Mouse (Mus musculus): ENCODE results near the gene Ninj2. TPM values are rescaled to one million over a fixed set of nuclear protein-coding genes. Genes with fewer than 3 reads are reported as not detected.

Ninj2 gene
- polyA plus RNA-seq, 1 experiment from 2014 or later = not detected

DNA sequence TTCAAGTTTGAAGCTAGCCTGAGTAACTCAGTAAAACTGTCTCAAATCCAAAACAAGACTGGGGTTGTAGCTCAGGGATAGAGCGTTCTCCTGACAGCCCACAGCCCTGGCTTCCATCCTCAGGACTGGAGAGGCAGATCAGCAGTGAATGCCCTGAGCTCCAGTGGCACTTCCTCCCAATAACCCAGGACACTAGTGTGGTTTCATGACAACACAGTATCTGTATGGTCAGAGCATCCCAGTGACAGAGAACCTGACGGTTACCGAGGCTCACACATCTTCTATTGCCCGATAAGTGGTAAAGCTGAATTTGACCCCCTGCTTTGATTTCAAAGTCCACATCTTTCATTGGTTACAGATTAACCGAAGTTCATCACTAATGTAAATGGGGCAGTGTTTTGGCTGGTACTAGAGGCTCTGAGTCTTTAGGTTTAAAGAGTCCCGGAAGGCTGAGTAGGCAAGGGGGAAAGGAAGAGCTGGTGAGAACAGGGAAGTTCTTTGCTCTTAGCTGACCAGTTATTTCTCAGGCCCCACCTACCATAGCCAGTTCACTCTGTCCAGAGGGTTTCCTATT, 81.0 kb downstream of the Ninj2 start:
- Histone ChIP-seq H3K9me3 (no peaks in the 10 kb centered on the region), H3K9ac (no peak overlapping the region), H3K27me3 (no peaks in the 10 kb centered on the region), H3K27ac (no peak overlapping the region), H3K4me2 (no peak overlapping the region), H3K4me1 (replicated peaks) (no peaks in the 10 kb centered on the region), H3K4me3 (no peak overlapping the region), H3K36me3 (no peaks in the 10 kb centered on the region)
- no peak for ATAC-seq (ENCODE audit: low FRiP score)
- 71% methylated on average over 6 of the region's 6 CpGs for WGBS

DNA sequence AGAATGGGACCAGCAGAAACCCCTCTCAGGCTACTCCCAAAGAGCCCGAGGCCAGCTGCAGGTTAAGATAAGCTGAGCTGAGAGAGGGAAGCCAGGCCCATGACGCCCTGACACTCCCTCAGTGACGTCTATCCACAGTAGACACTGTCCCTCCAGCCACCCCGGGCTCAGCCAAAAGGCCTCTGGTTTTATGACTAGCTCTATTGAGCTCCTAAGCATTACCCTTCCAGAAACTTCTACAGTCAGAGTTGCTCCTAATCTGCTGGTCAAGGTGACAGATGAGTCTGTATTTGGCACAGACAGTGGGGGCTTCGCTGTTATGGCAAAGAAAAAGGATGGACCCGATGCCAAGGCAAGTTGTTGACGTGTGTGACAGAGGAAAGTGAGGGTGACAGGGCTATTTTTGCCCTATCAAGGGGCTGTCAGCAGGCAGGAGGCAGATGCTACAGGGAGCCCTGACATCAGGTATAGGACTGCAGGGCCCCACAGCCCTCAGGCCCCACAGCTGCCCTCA, 81.5 kb downstream of the Ninj2 start:
- ATAC-seq (ENCODE audit: low FRiP score) = no peak

DNA sequence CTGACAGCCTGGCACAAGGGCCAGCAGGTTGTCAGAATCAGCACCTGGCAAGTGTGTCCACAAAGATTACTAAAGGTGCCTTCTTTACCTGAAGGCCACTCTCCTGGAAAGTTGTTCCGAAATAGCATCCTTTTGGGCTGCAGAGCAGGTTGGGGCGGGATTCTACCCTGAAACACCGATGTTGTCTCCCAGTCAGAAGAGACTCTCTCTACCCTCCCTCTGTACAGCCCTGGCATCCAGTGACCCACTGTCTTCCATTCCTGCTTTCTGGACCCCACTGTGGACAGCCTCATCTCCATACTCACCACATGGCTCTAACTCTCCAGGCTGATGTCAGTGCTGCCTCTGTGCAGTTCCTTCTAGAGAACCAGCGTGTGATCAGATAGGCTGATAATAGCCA, 82.5 kb downstream of the Ninj2 start:
- no peak for ATAC-seq (ENCODE audit: low FRiP score)
- Histone ChIP-seq H3K36me3 (no peaks in the 10 kb centered on the region), H3K9ac (no peak overlapping the region), H3K4me3 (no peak overlapping the region), H3K27ac (no peak overlapping the region), H3K4me2 (no peak overlapping the region), H3K27me3 (no peaks in the 10 kb centered on the region), H3K4me1 (replicated peaks) (no peaks in the 10 kb centered on the region), H3K9me3 (no peaks in the 10 kb centered on the region)
- WGBS = 96% methylated on average over 4 of the region's 4 CpGs

More for the DNA sequence above, 81.5 kb downstream of the Ninj2 start:
- no peaks in the 10 kb centered on the region for H3K9me3 ChIP-seq
- no peaks in the 10 kb centered on the region for H3K36me3 ChIP-seq
- H3K27me3 ChIP-seq = no peaks in the 10 kb centered on the region
- H3K4me3 ChIP-seq = no peak overlapping the region
- no peak overlapping the region for H3K9ac ChIP-seq
- H3K4me2 ChIP-seq = no peak overlapping the region
- H3K27ac ChIP-seq = no peak overlapping the region
- H3K4me1 ChIP-seq (replicated peaks) = no peaks in the 10 kb centered on the region
- WGBS = 77% methylated on average over 7 of the region's 7 CpGs

DNA sequence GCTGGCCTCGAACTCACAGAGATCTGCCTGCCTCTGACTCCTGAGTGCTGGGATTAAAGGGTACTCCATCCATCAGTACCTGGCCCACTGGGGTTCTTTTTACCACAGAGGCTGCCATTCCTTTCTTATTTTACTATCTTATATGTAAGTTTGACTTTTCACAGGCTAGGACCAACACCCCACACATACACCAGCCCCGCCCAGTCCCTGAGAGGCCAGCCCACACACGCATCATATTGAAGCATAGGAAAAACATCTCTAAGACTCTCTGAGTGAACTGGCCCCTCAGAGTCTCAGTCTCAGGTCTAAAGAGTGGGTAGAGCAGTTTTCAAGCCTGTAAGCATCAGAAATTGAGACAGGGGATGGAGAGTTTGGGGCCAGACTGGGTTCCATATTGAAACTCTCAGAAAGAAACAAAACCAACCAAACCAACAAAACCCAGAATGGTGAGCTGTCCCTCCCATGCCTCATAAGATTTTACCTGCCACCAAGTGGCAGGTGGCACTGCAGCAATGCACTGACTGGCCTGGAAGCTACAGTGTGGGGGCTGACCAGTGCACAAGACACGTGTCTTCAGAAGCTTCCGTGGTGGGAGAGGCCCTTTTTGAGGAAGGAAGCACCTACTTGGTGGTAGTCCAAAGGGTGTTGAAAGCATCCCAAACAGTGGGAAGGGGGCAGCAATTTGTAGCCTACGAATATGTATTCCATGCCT, 86.0 kb downstream of the Ninj2 start:
- Histone ChIP-seq H3K4me3 (no peak overlapping the region), H3K4me2 (no peak overlapping the region), H3K9ac (no peak overlapping the region), H3K27me3 (no peaks in the 10 kb centered on the region), H3K36me3 (no peaks in the 10 kb centered on the region), H3K4me1 (replicated peaks) (no peaks in the 10 kb centered on the region), H3K9me3 (no peaks in the 10 kb centered on the region), H3K27ac (no peak overlapping the region)
- ATAC-seq (ENCODE audit: low FRiP score) = no peak
- WGBS = 89% methylated on average over 6 of the region's 6 CpGs

DNA sequence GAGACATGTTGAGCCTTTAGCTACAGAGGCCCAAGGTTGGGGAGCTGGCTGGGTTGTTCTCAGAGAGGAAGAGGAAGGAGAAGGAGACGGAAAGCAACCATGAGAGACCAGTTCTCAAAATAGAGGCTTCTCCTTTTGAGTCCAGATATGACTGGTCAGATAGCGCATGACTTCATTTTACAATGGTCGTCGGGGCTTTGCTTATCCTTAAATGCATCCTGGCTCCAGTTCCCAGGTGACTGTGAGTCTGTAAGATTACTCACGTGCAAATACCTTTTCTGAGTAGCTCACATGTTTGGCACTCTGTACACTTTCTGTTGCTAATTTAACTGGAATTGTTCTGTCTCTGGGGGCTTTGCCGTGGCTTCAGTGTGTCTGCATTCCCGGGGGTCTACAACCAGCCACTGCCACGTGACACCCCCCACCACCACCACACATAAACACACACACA, 86.6 kb downstream of the Ninj2 start:
- no peak overlapping the region for H3K9ac ChIP-seq
- no peak overlapping the region for H3K4me3 ChIP-seq
- H3K36me3 ChIP-seq = no peaks in the 10 kb centered on the region
- WGBS = 86% methylated on average over 8 of the region's 8 CpGs
- H3K27ac ChIP-seq = no peak overlapping the region
- no peaks in the 10 kb centered on the region for H3K9me3 ChIP-seq
- no peak overlapping the region for H3K4me2 ChIP-seq
- no peaks in the 10 kb centered on the region for H3K4me1 ChIP-seq (replicated peaks)
- ATAC-seq (ENCODE audit: low FRiP score) = no peak
- H3K27me3 ChIP-seq = no peaks in the 10 kb centered on the region

DNA sequence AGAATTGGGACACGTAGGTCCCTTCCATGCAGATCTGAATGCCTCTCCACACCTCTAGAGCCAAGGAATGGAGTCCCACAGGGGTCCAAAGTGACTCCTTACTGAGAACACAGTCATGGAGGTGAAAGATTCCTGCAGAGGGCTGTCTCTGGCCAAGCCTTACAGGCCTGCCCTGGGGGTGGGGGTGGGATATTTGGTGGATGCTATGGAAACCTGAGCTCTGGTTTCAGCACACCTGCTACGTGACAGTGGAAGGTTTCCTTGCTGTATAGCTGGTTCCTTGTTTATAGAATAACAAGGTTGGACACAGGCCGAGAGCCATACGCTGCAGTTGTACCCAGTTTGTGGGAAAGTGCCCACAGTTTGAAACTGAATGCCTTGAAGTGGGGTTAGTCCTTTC, 87.3 kb downstream of the Ninj2 start:
- 76% methylated on average over 4 of the region's 4 CpGs for WGBS
- no peak overlapping the region for H3K4me3 ChIP-seq
- no peak for ATAC-seq (ENCODE audit: low FRiP score)
- no peaks in the 10 kb centered on the region for H3K9me3 ChIP-seq
- no peaks in the 10 kb centered on the region for H3K27me3 ChIP-seq
- H3K9ac ChIP-seq = no peak overlapping the region
- no peaks in the 10 kb centered on the region for H3K36me3 ChIP-seq
- H3K4me1 ChIP-seq (replicated peaks) = no peaks in the 10 kb centered on the region
- H3K4me2 ChIP-seq = no peak overlapping the region
- H3K27ac ChIP-seq = no peak overlapping the region

DNA sequence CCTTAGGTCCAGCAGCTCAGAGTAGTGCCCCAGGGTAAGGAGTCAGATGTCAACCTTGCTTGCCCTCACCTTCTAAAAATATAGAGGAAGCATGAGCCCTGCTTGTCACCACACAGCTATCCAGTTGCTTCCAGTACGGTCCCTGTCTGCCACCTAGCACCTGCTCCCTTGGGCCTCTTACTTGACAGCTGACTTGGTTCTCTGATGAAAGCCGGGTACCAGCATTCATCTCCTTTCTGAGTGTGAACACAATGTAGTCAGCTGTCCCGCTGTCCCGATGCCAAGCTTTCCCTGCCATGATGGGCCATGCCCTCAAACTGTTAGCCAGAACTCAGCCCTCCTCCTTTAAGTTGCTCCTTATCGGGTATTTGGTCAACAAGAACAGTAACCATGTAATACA, 89.0 kb downstream of the Ninj2 start:
- WGBS = 77% methylated on average over 5 of the region's 5 CpGs

DNA sequence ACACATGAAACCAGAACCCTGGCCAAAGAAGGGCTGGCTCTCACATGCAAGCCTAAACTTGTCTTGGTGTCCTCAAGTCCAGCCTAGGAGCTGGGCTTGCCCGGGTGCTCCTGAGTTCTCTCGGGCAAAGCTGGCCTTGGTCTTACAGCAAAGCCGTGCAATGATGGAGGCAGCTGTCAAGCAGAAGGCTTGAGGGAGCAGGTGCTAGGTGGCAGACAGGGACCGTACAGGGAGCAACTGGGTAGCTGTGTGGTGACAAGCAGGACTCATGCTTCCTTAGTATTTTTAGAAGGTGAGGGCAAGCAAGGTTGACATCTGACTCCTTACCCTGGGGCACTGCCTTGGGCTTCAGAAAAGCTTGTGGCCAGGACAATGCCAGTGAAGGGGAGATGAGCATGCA, 90.6 kb downstream of the Ninj2 start:
- H3K27me3 ChIP-seq = peaks cover 10% of the 10 kb centered on the region; the same call in 1 of the 2 replicates
- no peaks in the 10 kb centered on the region for H3K9me3 ChIP-seq
- no peak overlapping the region for H3K9ac ChIP-seq
- H3K27ac ChIP-seq = no peak overlapping the region
- 85% methylated on average over 4 of the region's 4 CpGs for WGBS
- H3K4me3 ChIP-seq = no peak overlapping the region
- H3K36me3 ChIP-seq = no peaks in the 10 kb centered on the region
- no peak overlapping the region for H3K4me2 ChIP-seq
- H3K4me1 ChIP-seq (replicated peaks) = peaks cover 15% of the 10 kb centered on the region
- no peak for ATAC-seq (ENCODE audit: low FRiP score)

More for the DNA sequence above, 89.0 kb downstream of the Ninj2 start:
- no peak for ATAC-seq (ENCODE audit: low FRiP score)
- H3K9me3 ChIP-seq = no peaks in the 10 kb centered on the region
- no peaks in the 10 kb centered on the region for H3K27me3 ChIP-seq
- no peaks in the 10 kb centered on the region; the same call in 1 of the 2 replicates for H3K4me1 ChIP-seq (replicated peaks)
- no peak overlapping the region for H3K27ac ChIP-seq
- no peak overlapping the region for H3K4me3 ChIP-seq
- H3K36me3 ChIP-seq = no peaks in the 10 kb centered on the region
- H3K4me2 ChIP-seq = no peak overlapping the region
- H3K9ac ChIP-seq = no peak overlapping the region

DNA sequence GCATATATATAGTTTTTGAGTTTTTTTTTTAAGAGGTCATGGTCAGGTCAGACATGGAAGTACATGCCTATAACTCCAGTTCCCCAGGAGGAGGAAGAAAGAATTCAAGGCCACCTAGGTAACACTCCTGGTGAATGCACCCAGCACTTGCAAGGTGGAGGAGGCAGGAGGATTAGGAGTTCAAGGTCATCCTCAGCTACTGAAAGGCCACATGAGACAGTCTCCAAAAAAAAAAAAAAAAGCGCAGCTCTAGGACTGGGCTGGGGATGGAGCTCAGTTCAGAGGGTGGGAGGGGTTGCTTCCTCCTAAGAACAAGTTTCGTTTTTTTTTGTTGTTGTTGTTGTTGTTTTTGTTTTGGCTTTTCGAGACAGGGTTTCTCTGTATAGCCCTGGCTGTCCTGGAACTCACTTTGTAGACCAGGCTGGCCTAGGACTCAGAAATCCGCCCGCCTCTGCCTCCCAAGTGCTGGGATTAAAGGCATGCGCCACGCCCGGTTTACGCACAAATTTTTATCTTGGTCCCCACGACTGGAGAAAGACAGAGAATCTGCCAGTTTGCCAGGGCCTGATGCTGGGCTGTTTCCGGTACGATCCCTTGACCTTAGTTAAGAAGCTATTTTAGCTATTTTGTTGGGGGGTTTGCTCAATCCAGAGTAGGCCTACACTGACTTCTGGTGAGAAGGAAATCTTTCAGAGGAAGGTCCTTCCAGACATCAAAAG, 92.0 kb downstream of the Ninj2 start:
- H3K9ac ChIP-seq = no peak overlapping the region
- no peak overlapping the region for H3K27ac ChIP-seq
- no peaks in the 10 kb centered on the region for H3K9me3 ChIP-seq
- ATAC-seq (ENCODE audit: low FRiP score) = no peak
- no peaks in the 10 kb centered on the region for H3K36me3 ChIP-seq
- peaks cover 15% of the 10 kb centered on the region for H3K27me3 ChIP-seq
- WGBS = 90% methylated on average over 12 of the region's 12 CpGs
- no peak overlapping the region for H3K4me2 ChIP-seq
- peaks cover 15% of the 10 kb centered on the region for H3K4me1 ChIP-seq (replicated peaks)
- H3K4me3 ChIP-seq = no peak overlapping the region

DNA sequence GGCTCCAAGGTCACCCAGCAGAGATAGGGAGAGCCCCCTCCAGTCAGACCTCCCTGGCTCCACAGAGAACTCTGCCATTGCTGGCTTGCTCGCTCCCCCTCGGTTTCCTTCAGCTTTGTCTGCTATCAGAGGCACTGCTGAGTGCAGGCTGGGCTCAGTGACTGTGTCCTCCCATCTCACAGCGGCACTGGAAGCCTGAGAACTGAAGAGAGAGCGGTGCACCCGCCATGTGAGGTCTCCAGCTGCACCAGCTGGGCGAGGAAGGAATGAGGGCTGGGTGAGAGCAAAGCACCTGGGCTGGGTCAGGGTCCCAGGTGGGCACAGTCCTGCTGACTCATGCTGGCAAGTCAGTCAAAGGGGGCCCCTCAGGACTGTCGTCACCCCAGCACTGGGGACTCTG, 92.6 kb downstream of the Ninj2 start:
- Histone ChIP-seq H3K9me3 (no peaks in the 10 kb centered on the region), H3K4me1 (replicated peaks) (peaks cover 15% of the 10 kb centered on the region), H3K9ac (no peak overlapping the region), H3K4me2 (no peak overlapping the region), H3K36me3 (no peaks in the 10 kb centered on the region), H3K27me3 (peaks cover 15% of the 10 kb centered on the region), H3K4me3 (no peak overlapping the region), H3K27ac (no peak overlapping the region)
- ATAC-seq (ENCODE audit: low FRiP score) = no peak
- 56% methylated on average over 7 of the region's 7 CpGs for WGBS

DNA sequence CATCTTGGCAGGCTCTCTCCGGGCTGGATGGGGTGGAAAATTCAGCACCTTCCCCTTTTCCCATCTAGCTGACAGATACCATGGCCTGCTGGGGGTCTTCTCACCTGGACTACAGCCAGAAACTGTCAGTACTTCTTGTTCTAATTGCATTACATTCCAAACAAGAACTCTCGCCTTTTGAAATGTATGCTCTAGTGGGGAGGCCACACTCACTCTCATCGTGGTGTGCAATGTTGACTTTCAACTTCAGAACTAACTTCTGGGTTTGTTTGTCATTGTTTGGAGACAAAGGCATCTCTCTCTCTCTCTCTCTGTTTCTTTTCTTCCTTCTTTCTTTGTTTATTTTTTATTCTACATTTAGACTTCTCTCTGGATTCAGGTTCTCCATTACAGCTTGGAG, 93.4 kb downstream of the Ninj2 start:
- Histone ChIP-seq H3K27me3 (peaks cover 15% of the 10 kb centered on the region), H3K27ac (no peak overlapping the region), H3K4me3 (no peak overlapping the region), H3K36me3 (no peaks in the 10 kb centered on the region), H3K4me2 (no peak overlapping the region), H3K4me1 (replicated peaks) (peaks cover 15% of the 10 kb centered on the region), H3K9ac (no peak overlapping the region), H3K9me3 (no peaks in the 10 kb centered on the region)
- 74% methylated on average over 3 of the region's 3 CpGs for WGBS
- no peak for ATAC-seq (ENCODE audit: low FRiP score)

DNA sequence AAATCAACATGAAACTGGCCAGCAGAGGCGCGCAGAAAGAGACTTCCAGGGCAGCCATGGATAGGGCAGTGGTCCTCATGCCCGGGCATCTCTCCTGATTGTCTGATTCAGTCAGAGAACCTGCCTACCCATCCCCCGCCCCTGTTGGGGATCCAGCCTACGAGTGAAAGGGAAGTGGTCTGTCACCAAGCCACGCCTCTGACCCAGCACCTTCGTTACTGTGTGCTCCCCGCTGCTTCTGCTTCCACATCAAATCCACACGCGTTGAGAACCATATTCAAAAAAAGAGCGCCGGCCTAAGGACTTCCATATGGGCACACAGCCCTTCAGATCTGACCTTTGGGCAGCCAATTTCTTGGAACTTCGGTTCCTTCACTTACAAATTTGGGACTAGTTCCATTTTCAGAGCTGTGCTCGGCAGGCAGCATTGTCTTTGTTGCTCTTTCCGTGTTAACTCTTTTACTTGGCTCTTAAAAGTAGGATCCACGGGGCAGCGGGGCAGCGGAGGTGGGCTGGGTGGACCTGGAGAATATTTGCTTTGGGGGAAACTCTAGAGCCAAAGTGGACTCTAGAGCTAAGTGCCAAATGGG, 94.5 kb downstream of the Ninj2 start:
- 11% methylated on average over 18 of the region's 18 CpGs for WGBS
- Histone ChIP-seq H3K27ac (no peak overlapping the region), H3K4me1 (replicated peaks) (peaks cover 23% of the 10 kb centered on the region), H3K4me2 (peak overlapping the region; percentile 39), H3K4me3 (peak overlapping the region; percentile 1; the same call in 1 of the 2 replicates), H3K27me3 (peaks cover 15% of the 10 kb centered on the region), H3K9me3 (no peaks in the 10 kb centered on the region), H3K36me3 (no peaks in the 10 kb centered on the region), H3K9ac (no peak overlapping the region)
- ATAC-seq (ENCODE audit: low FRiP score) = no peak

Data from hindbrain, embryonic 13.5 days (tissue).